Mouse (Mus musculus): ENCODE measurements at regions not wholly inside any gene's neighbourhood (a gene's known extent, or its start where the extent isn't known, plus 50 kb on each side); places are given as distances from the start of the nearest gene placed in this dataset.
"Not testable (repeated sequence)": the region's sequence is repeated elsewhere in the genome, so short reads cannot be mapped to it uniquely, and the experiment has no call there.

- DNase-seq = no peak
Observed at GRCm38 (mm10) chr4:23567827-23568226, 928.4 kb upstream of the Mms22l start.

- no peak for DNase-seq
Observed at GRCm38 (mm10) chr4:23573013-23573412, 923.2 kb upstream of the Mms22l start.

- DNase-seq = no peak
Observed at GRCm38 (mm10) chr4:23587412-23587811, 908.8 kb upstream of the Mms22l start.

GRCm38 (mm10) chr4:23590883-23591282 is 905.4 kb upstream of the Mms22l start:
- no peak for DNase-seq

- no peak for DNase-seq
Observed at GRCm38 (mm10) chr4:23591593-23591992, 904.7 kb upstream of the Mms22l start.

GRCm38 (mm10) chr4:23600070-23600469 is 896.2 kb upstream of the Mms22l start:
- DNase-seq = no peak

- DNase-seq = peak in 1 of 2 experiments; percentile 6
Observed at GRCm38 (mm10) chr4:23601426-23602293, 894.6 kb upstream of the Mms22l start.

- no peak for DNase-seq
Observed at GRCm38 (mm10) chr4:23602294-23602932, 893.8 kb upstream of the Mms22l start.

- DNase-seq = no peak
Observed at GRCm38 (mm10) chr4:23607348-23607747, 888.9 kb upstream of the Mms22l start.

GRCm38 (mm10) chr4:23621208-23621607 is 875.0 kb upstream of the Mms22l start:
- no peak for DNase-seq

GRCm38 (mm10) chr4:23622231-23622630 is 874.0 kb upstream of the Mms22l start:
- DNase-seq = no peak

- DNase-seq = no peak
Observed at GRCm38 (mm10) chr4:23636231-23636928, 859.9 kb upstream of the Mms22l start.

- no peak for DNase-seq
Observed at GRCm38 (mm10) chr4:23636929-23637235, 859.4 kb upstream of the Mms22l start.

- not testable (repeated sequence) for DNase-seq
Observed at GRCm38 (mm10) chr4:23656671-23657070, 839.6 kb upstream of the Mms22l start.

- no peak for DNase-seq
Observed at GRCm38 (mm10) chr4:23668896-23669295, 827.4 kb upstream of the Mms22l start.

- DNase-seq = no peak
Observed at GRCm38 (mm10) chr4:23703626-23704025, 792.6 kb upstream of the Mms22l start.

GRCm38 (mm10) chr4:23710716-23711115 is 785.5 kb upstream of the Mms22l start:
- no peak for DNase-seq

GRCm38 (mm10) chr4:23713781-23714415 is 782.4 kb upstream of the Mms22l start:
- no peak for DNase-seq

GRCm38 (mm10) chr4:23727846-23728245 is 768.4 kb upstream of the Mms22l start:
- DNase-seq = no peak

- no peak for DNase-seq
Observed at GRCm38 (mm10) chr4:23732471-23732870, 763.8 kb upstream of the Mms22l start.

- DNase-seq = no peak
Observed at GRCm38 (mm10) chr4:23744079-23744478, 752.2 kb upstream of the Mms22l start.

- DNase-seq = no peak
Observed at GRCm38 (mm10) chr4:23758005-23758404, 738.2 kb upstream of the Mms22l start.

All from heart, adult 18-20 months (tissue).